Mouse (Mus musculus) limb, embryonic 14.5 days (tissue): Measurements from ENCODE around the gene Adgrl3. TPM values are rescaled to one million over a fixed set of nuclear protein-coding genes. Genes with fewer than 3 reads are reported as not detected.

ENCODE experiments used
- ATAC-seq: fragments of 200-750 bp; cut with Nextera tagmentation; 2 replicates; pipeline ENCODE4 v1.8.0; 2017; ENCODE audit warnings: low read depth, moderate number of reproducible peaks, moderate TSS enrichment; ENCODE audit not compliant: low FRiP score
- DNase-seq: peaks from one replicate; pipeline ENCODE4 v3.0.0-alpha.2; 2015; ENCODE audit warnings: low spot score
- H3K27ac ChIP-seq: fragments of 300-500 bp; sonication (generic); replicated peaks from 2 replicates; pipeline ENCODE4 v1.5.1; 2014; ENCODE audit warnings: low read depth, mild to moderate bottlenecking, low read length, moderate library complexity, mixed read lengths
- H3K27me3 ChIP-seq: fragments of 300-500 bp; sonication (generic); 2 replicates; pipeline ENCODE4 v1.6.1; 2014; ENCODE audit warnings: low read length, mixed read lengths; ENCODE audit not compliant: control insufficient read depth, insufficient read depth
- H3K36me3 ChIP-seq: fragments of 300-500 bp; sonication (generic); 2 replicates; pipeline ENCODE4 v1.6.1; 2014; ENCODE audit warnings: mild to moderate bottlenecking, low read length, moderate library complexity, mixed read lengths; ENCODE audit not compliant: control insufficient read depth, insufficient read depth
- H3K4me1 ChIP-seq: fragments of 300-500 bp; sonication (generic); 2 replicates; pipeline ENCODE4 v1.6.1; 2014; ENCODE audit warnings: antibody characterized with exemption, low read length, mixed read lengths; ENCODE audit not compliant: control insufficient read depth, insufficient read depth
- H3K4me2 ChIP-seq: fragments of 300-500 bp; sonication (generic); replicated peaks from 2 replicates; pipeline ENCODE4 v1.6.1; 2014; ENCODE audit warnings: low read depth, mild to moderate bottlenecking, low read length, moderate library complexity; ENCODE audit not compliant: severe bottlenecking
- H3K4me3 ChIP-seq: fragments of 300-500 bp; sonication (generic); replicated peaks from 2 replicates; pipeline ENCODE4 v1.5.1; 2014; ENCODE audit warnings: low read length
- H3K9ac ChIP-seq: fragments of 300-500 bp; sonication (generic); 2 replicates; pipeline ENCODE4 v1.6.1; 2014; ENCODE audit warnings: mild to moderate bottlenecking, low read depth, low read length, moderate library complexity; ENCODE audit not compliant: severe bottlenecking
- H3K9me3 ChIP-seq: fragments of 300-500 bp; sonication (generic); 2 replicates; pipeline ENCODE4 v1.6.1; 2016; ENCODE audit warnings: low read length; ENCODE audit not compliant: control insufficient read depth
- POLR2A ChIP-seq: fragments of 200-500 bp; IDR thresholded peaks from 2 replicates; pipeline ENCODE4 v1.8.0; 2012; ENCODE audit warnings: inconsistent platforms, mild to moderate bottlenecking, moderate library complexity, borderline replicate concordance; ENCODE audit not compliant: insufficient read depth, insufficient read length; ENCODE audit errors: extremely low read depth
- WGBS: fragments of 180-500 bp; shearing (Covaris S2); extraction: QIAGEN DNeasy Blood & Tissue Kit; methylation state at CpG from one replicate; pipeline ENCODE4 v1.1.7; 2014; 5-methylcytosine and 5-hydroxymethylcytosine counted together
- polyA plus RNA-seq, 2 experiments: library from polyadenylated mRNA; depleted of rRNA in 1 of 2; stranded (reverse) in 1 of 2; unstranded in 1 of 2; fragments of >200 nt; fragmentation: Nextera tagmentation in 1 of 2; extraction: Ambion mirVana in 1 of 2; gene quantifications; 2 replicates each; pipeline versions ENCODE4 v1.2.1 to v1.2.3; 2012 to 2014

Gene Adgrl3
- polyA plus RNA-seq, 2 experiments = 37.6 to 41.1 TPM

- Histone ChIP-seq H3K4me3 (no peak overlapping the region), H3K27me3 (no peaks in the 10 kb centered on the region), H3K9ac (no peak overlapping the region), H3K4me1 (no peaks in the 10 kb centered on the region), H3K27ac (no peak overlapping the region), H3K4me2 (no peak overlapping the region), H3K9me3 (no peaks in the 10 kb centered on the region), H3K36me3 (no peaks in the 10 kb centered on the region)
- DNase-seq = no peak
- no peak for ATAC-seq
- no peak for TF ChIP-seq POLR2A
Measured at GRCm38 (mm10) chr5:81061386-81061785, 41.4 kb downstream of the Adgrl3 start.

GRCm38 (mm10) chr5:81064026-81064425 is 44.1 kb downstream of the Adgrl3 start:
- 91% methylated on average over 2 of the region's 2 CpGs for WGBS
- no peak for ATAC-seq

GRCm38 (mm10) chr5:81068173-81068572 is 48.2 kb downstream of the Adgrl3 start:
- H3K27ac ChIP-seq = no peak overlapping the region
- no peak overlapping the region for H3K9ac ChIP-seq
- ATAC-seq (no peak), DNase-seq (no peak)
- no peak overlapping the region for H3K4me2 ChIP-seq
- 25% methylated on average over 6 of the region's 6 CpGs for WGBS
- no peak for TF ChIP-seq POLR2A
- no peaks in the 10 kb centered on the region for H3K9me3 ChIP-seq
- no peak overlapping the region for H3K4me3 ChIP-seq
- no peaks in the 10 kb centered on the region for H3K4me1 ChIP-seq
- H3K27me3 ChIP-seq = no peaks in the 10 kb centered on the region
- no peaks in the 10 kb centered on the region for H3K36me3 ChIP-seq

More at GRCm38 (mm10) chr5:81064026-81064425, 44.1 kb downstream of the Adgrl3 start:
- H3K4me3 ChIP-seq = no peak overlapping the region
- no peak overlapping the region for H3K9ac ChIP-seq
- no peaks in the 10 kb centered on the region for H3K27me3 ChIP-seq
- no peaks in the 10 kb centered on the region for H3K36me3 ChIP-seq
- H3K4me1 ChIP-seq = no peaks in the 10 kb centered on the region
- no peaks in the 10 kb centered on the region for H3K9me3 ChIP-seq
- no peak for TF ChIP-seq POLR2A
- no peak overlapping the region for H3K27ac ChIP-seq
- no peak for DNase-seq
- no peak overlapping the region for H3K4me2 ChIP-seq

- Histone ChIP-seq H3K27me3 (no peaks in the 10 kb centered on the region), H3K27ac (no peak overlapping the region), H3K4me3 (no peak overlapping the region), H3K36me3 (no peaks in the 10 kb centered on the region), H3K9ac (no peak overlapping the region), H3K4me1 (no peaks in the 10 kb centered on the region), H3K9me3 (no peaks in the 10 kb centered on the region), H3K4me2 (no peak overlapping the region)
- no peak for DNase-seq
- no peak for ATAC-seq
- 24% methylated on average over 4 of the region's 4 CpGs for WGBS
- no peak for TF ChIP-seq POLR2A
Measured at GRCm38 (mm10) chr5:81068839-81069238, 48.9 kb downstream of the Adgrl3 start.

GRCm38 (mm10) chr5:81072888-81073287 is 53.0 kb downstream of the Adgrl3 start:
- Histone ChIP-seq H3K36me3 (no peaks in the 10 kb centered on the region), H3K4me2 (no peak overlapping the region), H3K27ac (no peak overlapping the region), H3K9me3 (no peaks in the 10 kb centered on the region), H3K4me3 (no peak overlapping the region), H3K27me3 (no peaks in the 10 kb centered on the region), H3K4me1 (no peaks in the 10 kb centered on the region), H3K9ac (no peak overlapping the region)
- ATAC-seq (no peak), DNase-seq (no peak)
- TF ChIP-seq POLR2A = no peak
- WGBS = 78% methylated on average over 5 of the region's 5 CpGs

- Histone ChIP-seq H3K4me2 (no peak overlapping the region), H3K4me3 (no peak overlapping the region), H3K36me3 (no peaks in the 10 kb centered on the region), H3K4me1 (no peaks in the 10 kb centered on the region), H3K9ac (no peak overlapping the region), H3K9me3 (no peaks in the 10 kb centered on the region), H3K27ac (no peak overlapping the region), H3K27me3 (no peaks in the 10 kb centered on the region)
- no peak for ATAC-seq
- WGBS = 45% methylated on average over 1 of the region's 1 CpGs
- DNase-seq = no peak
- TF ChIP-seq POLR2A = no peak
Measured at GRCm38 (mm10) chr5:81073875-81074274, 53.9 kb downstream of the Adgrl3 start.
